Mouse (Mus musculus) CH12F3 (cell line): ENCODE data around the gene Slc20a1.

ENCODE experiments used
- in situ Hi-C: fragments of 300-500 bp; cut with MboI; formaldehyde crosslinking; loops from 2 replicates; pipeline ENCODE4 v1.14.3; 2020; ENCODE audit warnings: low sequenced_read_pairs

Gene Slc20a1

GRCm38 (mm10) chr2:129225251-129225819, 26.8 kb downstream of the Slc20a1 start:
- in situ Hi-C loops = no loop called here

GRCm38 (mm10) chr2:129226296-129226851, 27.8 kb downstream of the Slc20a1 start:
- in situ Hi-C loops = no loop called here

- in situ Hi-C loops = no loop called here
These were observed 28.5 kb downstream of the Slc20a1 start for GRCm38 (mm10) chr2:129227011-129227529.

GRCm38 (mm10) chr2:129227709-129228108, 29.1 kb downstream of the Slc20a1 start:
- in situ Hi-C loops = no loop called here

GRCm38 (mm10) chr2:129228571-129228970, 30.0 kb downstream of the Slc20a1 start:
- in situ Hi-C loops = no loop called here

- in situ Hi-C loops = no loop called here
These were observed 30.8 kb downstream of the Slc20a1 start for GRCm38 (mm10) chr2:129229316-129229715.

- in situ Hi-C loops = no loop called here
These were observed 33.5 kb downstream of the Slc20a1 start for GRCm38 (mm10) chr2:129232023-129232422.

- in situ Hi-C loops = no loop called here
These were observed 33.9 kb downstream of the Slc20a1 start for GRCm38 (mm10) chr2:129232484-129232883.

- in situ Hi-C loops = no loop called here
These were observed 34.7 kb downstream of the Slc20a1 start for GRCm38 (mm10) chr2:129233218-129233617.

- in situ Hi-C loops = no loop called here
These were observed 35.4 kb downstream of the Slc20a1 start for GRCm38 (mm10) chr2:129233803-129234477.

GRCm38 (mm10) chr2:129234731-129235130, 36.2 kb downstream of the Slc20a1 start:
- in situ Hi-C loops = no loop called here

GRCm38 (mm10) chr2:129236526-129236925, 38.0 kb downstream of the Slc20a1 start:
- in situ Hi-C loops = no loop called here

GRCm38 (mm10) chr2:129240726-129241432, 42.3 kb downstream of the Slc20a1 start:
- in situ Hi-C loops = no loop called here

- in situ Hi-C loops = no loop called here
These were observed 43.6 kb downstream of the Slc20a1 start for GRCm38 (mm10) chr2:129241845-129242833.

GRCm38 (mm10) chr2:129243005-129243404, 44.4 kb downstream of the Slc20a1 start:
- in situ Hi-C loops = no loop called here

GRCm38 (mm10) chr2:129243786-129244185, 45.2 kb downstream of the Slc20a1 start:
- in situ Hi-C loops = no loop called here

- in situ Hi-C loops = no loop called here
These were observed 46.0 kb downstream of the Slc20a1 start for GRCm38 (mm10) chr2:129244446-129245120.

GRCm38 (mm10) chr2:129245618-129246017, 47.1 kb downstream of the Slc20a1 start:
- in situ Hi-C loops = no loop called here

- in situ Hi-C loops = no loop called here
These were observed 47.9 kb downstream of the Slc20a1 start for GRCm38 (mm10) chr2:129246436-129246835.

- in situ Hi-C loops = no loop called here
These were observed 48.4 kb downstream of the Slc20a1 start for GRCm38 (mm10) chr2:129246924-129247323.
